Mouse (Mus musculus) T-helper 17 cell (primary cell): ENCODE measurements around the gene Acot9.

ENCODE experiments used
- in situ Hi-C, 2 experiments: fragments of 300-600 bp; cut with MboI, MseI; formaldehyde crosslinking; loops; 1 replicate in 1 of 2; 2 replicates in 1 of 2; pipeline ENCODE4 v1.15.1; 2025; ENCODE audit warnings: high pct_unique_total_duplicates in 2 of 2

The Acot9 gene

DNA sequence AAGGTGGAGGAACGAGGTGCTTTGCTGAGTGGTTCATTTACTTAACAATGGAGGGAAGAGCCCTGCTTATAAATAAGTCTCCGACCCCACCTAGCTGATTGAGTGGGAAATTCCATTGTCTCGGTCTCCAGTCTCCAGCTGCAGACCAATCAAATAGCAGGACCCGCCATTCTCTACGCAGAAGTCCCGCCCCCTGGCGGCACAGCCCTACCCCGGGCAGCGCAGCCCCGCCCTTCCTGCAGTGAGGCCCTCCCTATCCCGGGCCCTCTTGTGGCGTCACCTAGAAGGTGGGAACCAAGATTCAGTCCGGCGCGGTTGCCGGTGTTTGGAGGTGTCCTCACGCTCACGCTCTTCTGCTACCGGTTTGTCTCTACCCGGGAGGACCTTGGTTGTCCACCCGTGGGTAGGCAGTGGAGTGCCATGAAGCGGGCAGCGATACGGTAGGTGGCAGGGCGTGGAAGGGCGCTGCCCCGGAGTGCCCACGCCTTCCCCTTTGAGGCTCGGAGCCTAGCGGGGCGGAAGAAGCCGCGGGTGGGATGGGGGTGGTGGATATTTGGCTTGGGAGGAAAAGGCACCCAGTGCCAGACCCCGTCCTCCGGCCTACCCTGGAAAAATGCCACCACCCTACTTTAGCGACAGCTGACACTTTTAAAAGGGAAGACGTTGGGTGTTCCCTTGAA is at the start of gene Acot9:
Gene Acot9, plus strand, starts transcription at position 209 of the 680 bp plus-strand sequence.
- in situ Hi-C loops: loop anchor here in 1 of 2 experiments (5.0 kb wide), 1 partner anchor 45 kb away; the partner anchor contains the start of gene Sat1

DNA sequence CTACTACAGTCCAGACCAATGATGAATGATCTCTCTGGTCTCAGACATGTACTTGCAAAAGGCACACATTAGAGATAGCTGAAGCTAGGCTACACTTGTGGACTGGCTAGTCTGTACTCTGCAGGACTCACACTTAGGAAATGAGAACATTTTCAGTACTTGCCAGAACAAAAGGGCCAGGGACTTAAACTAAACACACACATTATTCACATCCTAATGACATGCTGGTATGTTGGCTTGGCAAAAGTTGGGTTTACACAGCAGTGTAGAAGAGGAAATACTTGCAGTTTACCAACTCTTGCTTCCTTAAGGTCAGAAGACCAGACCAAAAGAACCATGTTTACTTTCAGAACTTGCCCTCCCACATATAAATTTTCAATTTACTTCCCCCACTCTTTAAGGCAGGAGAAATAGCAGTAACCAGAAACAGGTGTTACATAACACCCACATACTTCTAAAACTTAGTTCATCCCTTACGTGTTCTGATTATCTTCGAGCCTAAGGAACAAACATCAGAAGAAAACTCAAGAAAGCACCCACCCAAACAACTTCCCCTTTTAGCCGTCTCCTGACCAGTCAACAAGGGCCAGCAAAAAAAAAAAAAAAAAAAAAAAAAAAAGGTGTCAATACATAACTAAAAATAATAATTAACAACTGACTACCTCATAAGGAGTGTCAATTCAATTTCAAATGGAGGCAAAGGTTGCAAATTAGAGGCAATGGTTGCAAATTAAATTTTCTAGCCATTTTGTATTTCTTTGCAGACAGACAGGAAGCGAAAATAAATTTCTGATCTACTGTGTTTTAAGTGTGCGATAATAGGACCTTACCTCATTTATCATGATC is 47.7 kb upstream of the Acot9 start:
- in situ Hi-C loops: loop anchor here (5.0 to 10.0 kb wide), 3 partner anchors 38 to 120 kb away; partner anchors contain the start of gene Acot9 (in 1 of the 2)

DNA sequence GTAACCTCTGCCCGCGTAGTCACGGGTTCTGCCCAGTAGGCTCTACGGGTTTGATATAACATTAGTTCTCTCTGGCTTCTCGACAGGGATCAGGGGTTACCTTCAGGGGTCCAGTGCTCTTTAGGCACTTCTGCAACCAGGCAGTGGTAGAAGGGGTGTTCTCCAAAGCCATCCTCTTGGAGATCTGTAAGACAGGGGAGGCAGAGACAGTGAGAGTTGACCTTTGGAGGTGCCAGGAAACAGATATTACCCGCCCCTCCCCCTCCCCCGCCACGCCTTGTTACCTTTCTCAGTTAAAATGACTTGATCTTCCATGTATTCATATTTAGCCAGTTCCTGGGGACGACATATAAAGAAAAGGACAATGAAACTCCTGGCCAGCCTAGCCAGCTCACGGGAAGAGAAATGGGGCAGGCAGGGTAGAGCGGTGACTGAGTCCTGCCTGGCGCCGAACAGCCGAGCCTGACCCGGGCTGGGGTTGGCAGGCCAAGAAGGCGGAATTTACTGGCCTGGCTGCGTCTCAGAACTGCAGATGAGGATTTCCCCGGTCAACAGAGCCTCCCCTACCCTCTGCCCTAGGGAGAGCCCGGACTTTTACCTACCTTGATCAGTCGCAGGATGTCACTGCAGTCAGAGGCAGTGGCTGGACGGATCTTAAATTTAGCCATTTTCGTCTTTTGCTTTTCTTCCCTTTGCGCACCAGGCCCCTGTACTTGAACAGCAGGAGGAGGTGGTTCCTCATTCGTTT is 46.6 kb upstream of the Acot9 start:
- in situ Hi-C loops: loop anchor here (5.0 to 10.0 kb wide), 3 partner anchors 37 to 119 kb away; partner anchors contain the start of gene Acot9 (in 1 of the 2)

DNA sequence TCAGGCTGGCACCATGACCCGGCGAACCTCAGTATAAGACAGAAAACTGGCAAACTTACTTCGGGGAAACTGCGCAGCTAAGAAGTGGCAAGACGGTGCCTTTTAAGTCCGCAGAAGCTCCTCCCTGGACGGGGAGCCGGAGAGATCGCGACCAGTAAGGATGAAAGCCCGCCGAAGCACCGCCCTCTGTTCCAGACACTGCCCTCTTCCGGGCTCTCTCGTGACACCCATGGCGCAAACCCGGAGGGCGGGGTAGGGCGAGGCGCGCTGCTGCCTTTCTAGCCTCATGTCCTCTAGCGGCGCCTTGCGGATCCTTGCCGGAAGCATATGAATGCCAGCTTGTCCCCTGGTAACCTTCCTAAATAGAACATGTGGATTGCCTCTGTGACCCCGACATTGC is 46.0 kb upstream of the Acot9 start, which contains the start of gene Sat1:
Gene Sat1, minus strand, starts transcription at position 179 of the 400 bp plus-strand sequence.
- in situ Hi-C loops: loop anchor here (5.0 to 10.0 kb wide), 3 partner anchors 36 to 119 kb away; partner anchors contain the start of gene Acot9 (in 1 of the 2)

DNA sequence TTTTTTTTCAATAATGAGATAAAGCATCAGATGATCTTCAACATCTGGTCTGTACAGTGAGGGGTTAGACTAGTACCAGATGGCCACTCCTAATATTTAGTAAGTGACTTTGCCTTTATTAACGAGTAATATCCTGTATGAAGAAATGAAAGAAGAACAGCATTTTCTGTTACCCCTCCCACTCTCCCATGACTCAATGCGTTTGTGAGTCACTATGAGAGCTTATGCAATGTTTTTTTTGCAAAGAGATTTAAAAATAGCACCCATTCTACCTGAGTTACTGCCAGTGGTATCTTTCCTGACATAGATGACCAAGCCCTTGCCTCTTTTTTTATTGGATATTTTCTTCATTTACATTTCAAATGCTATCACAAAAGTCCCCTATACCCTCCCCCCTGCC is 44.0 kb upstream of the Acot9 start:
- in situ Hi-C loops: loop anchor here (5.0 to 10.0 kb wide), 3 partner anchors 34 to 117 kb away; partner anchors contain the start of gene Acot9 (in 1 of the 2)

DNA sequence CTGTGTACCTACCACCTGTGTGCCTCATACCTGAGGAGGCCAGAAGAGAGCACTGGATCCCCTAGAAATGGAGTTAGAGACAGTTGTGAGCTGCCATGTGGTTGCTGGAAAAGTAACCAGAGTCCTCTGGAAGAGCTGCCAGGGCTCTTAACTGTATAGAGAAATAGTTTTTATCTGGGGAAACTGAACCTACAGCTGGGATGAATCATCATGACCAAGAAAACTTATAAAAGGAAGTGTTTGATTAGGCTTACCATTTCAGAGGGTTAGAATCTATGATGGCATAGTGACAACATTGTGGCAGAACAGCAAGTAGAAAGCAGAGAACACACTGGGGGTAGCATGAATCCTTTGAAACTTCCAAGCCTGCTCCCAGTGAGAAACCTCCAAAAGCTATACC is 5.4 kb upstream of the Acot9 start:
- in situ Hi-C loops: no loop called here

DNA sequence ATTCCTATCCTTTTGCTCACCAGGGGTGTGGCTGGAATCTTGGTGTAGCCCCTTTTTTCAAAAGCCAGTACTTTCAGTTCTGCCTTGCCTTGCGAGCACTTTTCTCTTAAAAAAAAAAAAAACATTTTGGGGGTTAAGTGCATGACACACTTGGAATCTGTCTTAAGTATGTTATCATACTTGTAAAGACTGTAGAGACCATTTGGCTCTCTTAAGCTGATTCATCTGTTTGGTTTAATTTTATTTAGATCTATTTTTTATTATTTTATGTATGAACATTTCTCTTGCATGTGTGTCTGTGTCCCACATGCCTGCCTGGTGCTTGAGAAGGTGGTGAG is 641 bp downstream of the Acot9 start:
- in situ Hi-C loops: loop anchor here in 1 of 2 experiments (5.0 kb wide), 1 partner anchor 46 kb away; the partner anchor contains the start of gene Sat1

DNA sequence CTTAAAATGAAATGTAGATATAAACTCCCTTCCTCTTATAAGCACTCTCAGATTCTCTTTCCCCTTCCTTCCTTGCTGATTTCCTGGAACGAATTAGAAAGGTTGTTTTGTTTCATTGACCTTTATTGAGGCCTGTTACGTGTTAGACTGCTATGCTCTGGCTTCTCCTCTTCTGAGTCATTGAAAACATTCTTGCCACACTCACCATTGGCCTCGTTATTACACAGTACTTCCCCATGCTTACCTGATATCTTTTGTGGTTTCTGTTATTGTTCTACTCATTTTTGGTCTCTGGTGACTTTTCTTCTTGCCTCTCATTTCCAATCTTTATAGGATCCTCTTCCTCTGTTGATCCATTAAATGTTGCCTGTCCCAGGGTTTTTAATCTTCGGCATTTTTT is 16.2 kb downstream of the Acot9 start:
- in situ Hi-C loops: no loop called here

DNA sequence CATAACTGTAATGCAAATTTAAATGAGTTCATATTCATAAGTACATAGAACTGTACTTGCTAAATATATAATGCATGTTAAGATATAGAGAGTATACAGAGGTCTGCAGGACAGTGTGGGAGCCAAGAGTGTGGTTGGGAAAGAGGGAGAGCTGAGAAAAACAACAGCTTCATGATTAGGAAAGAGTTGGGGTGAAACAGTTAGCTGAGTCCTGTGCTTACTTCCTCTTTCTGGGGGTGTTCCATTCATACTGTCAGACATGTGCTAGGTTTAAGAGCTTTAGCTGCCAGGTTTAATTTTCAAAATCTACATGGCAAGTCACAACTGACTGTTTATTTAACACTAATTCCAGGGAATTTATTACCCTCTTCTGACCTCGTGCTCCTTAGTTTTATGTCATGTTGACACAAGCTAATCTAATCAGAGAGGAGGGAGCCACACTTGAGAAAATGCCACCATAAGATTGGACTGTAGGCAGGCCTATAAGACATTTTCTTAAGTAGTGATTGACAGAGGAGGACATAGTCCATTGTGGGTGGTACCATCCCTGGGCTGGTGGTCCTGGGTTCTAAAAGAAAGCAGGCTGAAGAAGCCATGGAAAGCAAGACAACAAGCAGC is 18.3 kb downstream of the Acot9 start:
- in situ Hi-C loops: no loop called here

DNA sequence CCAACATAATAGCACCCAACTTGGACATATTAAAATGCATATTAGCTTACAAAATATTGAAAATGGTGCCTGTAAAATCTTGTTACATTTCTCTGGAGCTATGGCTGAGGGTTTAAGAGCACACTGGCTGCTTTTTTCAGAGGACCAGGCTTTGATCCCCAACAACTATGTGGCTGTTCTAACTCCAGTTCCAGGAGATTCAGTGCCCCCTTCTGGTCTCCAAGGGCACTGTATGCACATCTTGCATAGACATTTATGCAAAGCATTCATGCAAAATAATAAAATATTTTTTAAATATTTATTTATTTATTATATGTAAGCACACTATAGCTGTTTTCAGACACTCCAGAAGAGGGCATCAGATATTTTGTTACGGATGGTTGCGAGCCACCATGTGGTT is 44.1 kb downstream of the Acot9 start:
- in situ Hi-C loops: loop anchor here in 1 of 2 experiments (25.0 kb wide), 1 partner anchor 169 kb away; the partner anchor contains the start of gene Cldn34b2

DNA sequence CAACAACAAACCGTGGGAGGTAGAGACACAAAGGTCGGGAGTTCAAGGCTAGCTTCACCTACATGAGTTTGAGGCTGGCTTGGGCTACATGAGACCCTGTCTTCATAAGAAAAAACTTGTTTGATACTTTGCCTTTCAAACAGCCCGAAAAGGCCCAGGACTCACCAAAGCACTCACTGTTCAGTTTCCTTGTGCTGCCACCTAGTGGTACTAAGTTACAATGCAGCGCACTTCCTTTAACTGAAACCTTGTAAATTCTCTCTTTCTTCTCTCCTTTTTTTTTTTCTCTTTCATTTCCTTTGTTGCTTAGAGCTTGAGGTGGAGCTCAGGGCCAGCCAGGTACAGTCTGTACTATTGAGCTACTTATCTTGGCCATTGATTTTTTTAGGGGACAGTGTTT is 55.8 kb downstream of the Acot9 start:
- in situ Hi-C loops: loop anchor here in 1 of 2 experiments (25.0 kb wide), 1 partner anchor 181 kb away; the partner anchor contains the start of gene Cldn34b2

DNA sequence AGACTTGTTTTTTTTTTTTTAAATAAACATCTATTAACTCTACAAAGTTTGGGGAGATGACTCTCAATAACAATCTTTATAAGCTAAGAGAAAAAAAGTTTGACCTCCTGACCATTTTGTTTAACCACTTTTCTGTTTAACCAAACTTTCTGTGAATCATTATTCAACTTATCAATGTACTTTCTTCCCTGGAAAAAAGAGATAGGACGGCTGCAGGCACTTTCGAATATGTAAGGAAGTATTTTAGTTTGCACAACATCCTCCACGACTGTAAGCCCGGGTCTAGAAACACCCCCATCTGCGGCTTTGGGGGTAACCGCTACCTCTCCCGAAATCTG is 75.3 kb downstream of the Acot9 start:
- in situ Hi-C loops: loop anchor here (10.0 to 25.0 kb wide), 2 partner anchors 123 to 1700 kb away; partner anchors contain the start of gene Sat1 (in 1 of the 2)

DNA sequence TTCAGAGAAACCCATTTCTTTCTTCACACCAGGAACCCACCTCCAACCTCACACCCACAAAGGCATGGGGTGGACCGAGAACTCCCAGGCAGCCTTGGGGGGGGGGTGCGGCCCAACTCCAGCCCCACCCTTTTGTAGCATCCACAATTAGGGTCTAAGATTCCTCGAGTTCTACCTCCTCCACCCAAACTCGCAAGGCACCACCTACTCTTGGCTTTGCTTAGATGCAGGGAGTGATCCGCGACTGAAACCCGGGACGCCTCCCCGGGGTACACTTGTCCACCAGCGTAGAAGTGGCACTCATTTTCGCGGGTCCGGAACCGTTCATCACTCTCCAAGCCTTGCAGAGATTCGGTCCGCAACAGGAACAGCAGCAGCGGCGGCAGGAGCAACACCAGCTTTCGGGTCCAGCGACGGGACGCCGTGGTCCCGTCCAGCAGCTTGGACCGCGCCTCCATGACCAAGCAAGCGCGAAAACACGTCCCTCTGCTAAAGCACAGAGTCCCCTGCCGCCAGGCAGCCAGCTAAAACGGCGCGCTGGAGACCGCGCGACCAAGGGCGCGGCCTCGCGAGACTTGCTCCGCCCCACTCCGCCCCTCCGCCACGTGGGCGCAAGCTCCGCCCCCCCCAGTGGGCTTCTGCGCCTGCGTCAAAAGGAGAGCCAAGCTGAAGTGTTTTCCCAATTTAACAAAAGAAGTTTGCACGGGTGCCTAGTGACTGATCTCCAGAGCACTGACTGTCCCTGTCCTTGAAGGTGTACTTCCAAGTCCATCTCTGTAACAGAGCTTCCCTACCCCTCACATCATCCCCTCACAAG is 75.9 kb downstream of the Acot9 start:
- in situ Hi-C loops: loop anchor here (10.0 to 25.0 kb wide), 2 partner anchors 123 to 1701 kb away; partner anchors contain the start of gene Sat1 (in 1 of the 2)

DNA sequence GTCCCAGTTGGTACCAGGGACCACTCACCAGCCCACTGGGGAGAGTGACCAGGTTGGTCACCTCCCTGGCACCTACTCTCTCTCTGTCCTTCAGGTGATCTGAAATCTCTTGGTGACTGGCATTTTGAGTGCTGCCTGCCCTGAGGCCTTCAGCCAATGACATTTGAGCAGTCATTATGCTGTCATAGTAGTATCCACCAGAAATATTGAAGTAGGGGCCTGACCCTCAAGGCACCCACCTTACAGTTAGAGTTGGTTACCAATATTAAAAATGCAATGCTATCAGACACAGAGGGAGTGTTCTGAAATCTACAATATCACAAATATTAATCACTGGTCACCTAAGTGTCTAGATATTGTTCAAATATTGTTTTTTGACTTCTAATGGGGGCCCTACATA is 78.4 kb downstream of the Acot9 start, which contains the start of gene Prdx4:
Gene Prdx4, minus strand, starts transcription at position 101 of the 400 bp plus-strand sequence.
- in situ Hi-C loops: loop anchor here in 1 of 2 experiments (25.0 kb wide), 1 partner anchor 1703 kb away; no protein-coding TSS in a partner anchor

DNA sequence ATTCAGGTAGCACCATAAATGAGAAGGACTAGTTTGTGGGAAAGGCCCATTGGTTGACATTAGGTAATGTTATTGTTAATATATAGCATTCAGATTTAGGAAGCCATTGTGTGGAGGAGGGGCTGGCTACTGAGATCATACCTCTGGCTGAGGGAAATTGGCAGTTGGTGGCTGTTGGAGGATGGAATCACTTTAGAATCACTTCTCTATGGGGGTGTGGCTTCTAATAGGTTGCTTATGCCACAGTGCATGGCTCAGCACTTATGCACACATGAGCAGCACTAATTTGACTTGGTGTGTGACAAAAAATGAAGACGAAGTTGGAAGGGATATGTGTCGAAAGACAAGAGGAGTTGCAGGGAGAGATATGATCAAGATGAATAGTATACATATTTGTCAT is 84.0 kb downstream of the Acot9 start:
- in situ Hi-C loops: loop anchor here in 1 of 2 experiments (25.0 kb wide), 1 partner anchor 1709 kb away; no protein-coding TSS in a partner anchor
